Mouse (Mus musculus) erythroid progenitor cell, adult 5-6 weeks (primary cell): ENCODE results near the gene Gnpat. TPM values are rescaled to one million over a fixed set of nuclear protein-coding genes. Genes with fewer than 3 reads are reported as not detected.
"Not testable (repeated sequence)": the region's sequence is repeated elsewhere in the genome, so short reads cannot be mapped to it uniquely, and the experiment has no call there.

Experiments
- ATAC-seq: replicated peaks from 2 replicates; pipeline ENCODE4 v1.8.0; 2016; ENCODE audit warnings: moderate number of reproducible peaks, mild to moderate bottlenecking, moderate TSS enrichment, inconsistent platforms; ENCODE audit not compliant: poor library complexity, low FRiP score, severe bottlenecking
- total RNA-seq, 2 experiments: library from RNA; stranded (forward) in 1 of 2; stranded (reverse) in 1 of 2; fragments of 150-400 nt in 1 of 2; fragments of 186-747, 209-891 nt in 1 of 2; gene quantifications; 2 replicates each; pipeline versions ENCODE4 v1.2.3 to v1.2.4; 2015 to 2017; ENCODE audit warnings: low replicate concordance in 2 of 2

Gene Gnpat
- total RNA-seq, 2 experiments from 2014 or later, result 22.5 to 35.2 TPM

DNA sequence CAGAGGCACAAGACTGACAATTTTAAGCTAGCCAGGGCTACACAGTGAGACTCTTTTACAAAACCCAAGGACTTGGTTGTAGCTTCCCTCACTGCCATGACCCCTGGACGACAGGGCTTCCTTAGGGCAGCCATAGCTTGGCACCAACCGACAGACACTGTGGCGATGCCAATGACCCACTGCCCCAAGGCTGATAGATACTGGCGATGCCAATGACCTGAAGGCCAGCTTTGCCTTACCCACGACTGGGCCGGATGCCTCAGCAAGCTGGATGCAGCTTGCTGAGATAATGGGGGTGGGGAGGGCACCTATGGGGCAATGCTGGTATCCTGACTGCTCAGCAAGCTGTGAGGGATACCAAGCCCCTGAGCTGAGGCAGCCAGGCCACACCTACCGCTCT, 21.9 kb upstream of the Gnpat start:
- ATAC-seq, result no peak

DNA sequence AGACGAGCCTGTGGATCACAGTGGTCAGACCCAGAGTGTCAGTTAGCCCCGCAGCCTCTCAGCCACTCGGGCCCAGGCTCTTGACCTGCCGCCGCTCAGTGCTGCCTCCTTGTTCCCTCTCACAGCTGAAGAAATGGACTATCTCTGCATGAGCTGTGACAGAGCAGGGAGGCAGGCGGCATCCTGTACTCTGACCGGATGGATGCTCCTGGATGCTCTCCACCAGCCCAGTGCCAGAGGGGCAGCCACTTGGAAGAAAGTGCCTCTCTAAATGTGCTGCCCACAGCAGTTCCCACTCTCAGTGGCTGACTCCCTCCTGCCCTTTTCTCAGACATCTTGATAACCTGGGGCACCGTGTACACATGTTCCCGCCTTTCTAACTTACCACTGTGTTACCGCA, 21.1 kb upstream of the Gnpat start:
- ATAC-seq, result peak; percentile 25; the same call in 1 of the 2 replicates

DNA sequence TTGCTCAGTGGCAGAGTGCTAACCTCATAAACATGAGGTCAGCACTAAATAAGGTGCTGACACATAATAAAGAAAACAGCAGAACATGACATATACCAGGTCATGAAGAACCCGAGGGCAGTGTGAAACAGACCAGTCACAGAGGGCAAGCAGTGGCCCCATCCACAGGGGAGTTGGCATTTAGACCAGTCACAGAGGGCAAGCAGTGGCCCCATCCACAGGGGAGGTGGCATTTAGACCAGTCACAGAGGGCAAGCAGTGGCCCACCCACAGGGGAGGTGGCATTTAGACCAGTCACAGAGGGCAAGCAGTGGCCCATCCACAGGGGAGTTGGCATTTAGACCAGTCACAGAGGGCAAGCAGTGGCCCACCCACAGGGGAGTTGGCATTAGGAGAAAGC, 19.9 kb upstream of the Gnpat start:
- ATAC-seq, result not testable (repeated sequence)

DNA sequence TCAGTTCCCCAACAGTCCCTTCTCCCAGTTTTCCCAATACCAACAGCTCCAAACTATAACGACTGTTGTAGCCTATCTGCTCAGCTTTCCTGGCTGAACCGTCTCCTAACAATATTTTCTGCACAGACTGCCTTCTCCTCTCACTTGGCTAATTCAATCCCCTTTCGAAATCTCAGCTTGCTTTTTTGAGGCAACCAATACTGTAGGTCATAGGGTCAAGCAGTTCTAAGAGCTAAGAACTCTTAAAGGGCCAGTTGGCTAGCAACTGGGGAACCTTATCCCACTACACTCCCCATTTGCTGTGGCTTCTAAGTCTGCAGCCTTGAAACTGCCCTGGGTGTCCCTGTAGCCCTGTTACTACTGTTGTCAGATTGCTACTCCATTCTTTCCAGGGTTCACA, 17.7 kb upstream of the Gnpat start:
- no peak for ATAC-seq

DNA sequence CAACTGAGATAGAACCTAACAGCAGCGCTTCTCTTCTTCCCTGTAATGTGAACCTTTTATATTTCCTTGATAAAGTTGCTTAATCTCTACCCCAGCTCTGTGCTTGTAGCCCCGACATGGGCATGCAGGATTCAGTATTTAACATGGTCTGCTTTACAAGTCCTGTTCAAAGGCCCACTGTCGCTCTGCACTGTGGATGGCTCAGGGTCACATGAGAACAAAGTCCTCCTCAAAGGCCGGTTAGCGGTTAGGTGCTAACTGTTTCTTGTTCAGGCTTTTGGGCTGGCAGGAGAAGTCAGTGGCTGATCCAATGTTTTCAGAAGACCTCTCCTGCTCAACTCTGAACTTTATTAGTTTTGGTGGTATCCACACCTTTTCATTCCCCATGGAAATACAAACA, 17.3 kb upstream of the Gnpat start:
- ATAC-seq, result no peak

DNA sequence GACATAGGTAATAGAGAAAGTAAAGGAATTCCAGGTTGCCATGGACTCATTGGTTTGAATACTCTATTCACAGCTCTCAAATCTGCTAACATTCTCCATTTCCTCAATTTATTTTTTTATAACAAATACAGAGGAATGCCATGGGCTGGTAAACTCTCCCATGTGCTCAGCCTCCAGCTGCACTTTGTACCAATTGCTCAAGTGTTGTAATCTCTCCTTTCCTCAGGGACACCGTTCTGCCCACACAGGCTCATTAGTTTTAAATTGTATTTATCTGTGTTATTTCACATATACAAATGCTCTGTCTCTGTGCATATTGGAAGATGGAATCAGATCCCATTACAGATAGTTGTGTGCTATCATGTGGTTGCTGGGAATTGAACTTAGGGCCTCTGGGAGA, 9.3 kb upstream of the Gnpat start:
- no peak for ATAC-seq

DNA sequence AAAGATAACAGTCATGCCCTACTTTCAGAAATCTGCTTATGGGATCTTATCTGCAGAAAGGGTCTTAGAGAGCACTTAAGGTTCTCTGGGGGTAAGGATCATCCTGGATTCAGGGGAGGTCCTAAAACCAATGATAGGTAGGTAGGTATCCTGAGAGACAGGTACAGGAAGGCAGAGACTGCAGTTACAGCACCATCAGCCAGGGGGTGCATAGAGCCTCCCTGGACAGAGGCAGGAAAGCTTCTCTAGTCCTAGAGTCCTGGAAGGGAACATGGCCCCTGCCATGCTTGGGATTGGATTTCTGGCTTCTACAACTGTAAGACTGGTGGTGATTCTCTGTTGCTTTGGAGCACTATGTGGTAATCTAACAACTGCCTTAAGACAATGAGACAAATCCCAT, 3.4 kb upstream of the Gnpat start:
- no peak for ATAC-seq

DNA sequence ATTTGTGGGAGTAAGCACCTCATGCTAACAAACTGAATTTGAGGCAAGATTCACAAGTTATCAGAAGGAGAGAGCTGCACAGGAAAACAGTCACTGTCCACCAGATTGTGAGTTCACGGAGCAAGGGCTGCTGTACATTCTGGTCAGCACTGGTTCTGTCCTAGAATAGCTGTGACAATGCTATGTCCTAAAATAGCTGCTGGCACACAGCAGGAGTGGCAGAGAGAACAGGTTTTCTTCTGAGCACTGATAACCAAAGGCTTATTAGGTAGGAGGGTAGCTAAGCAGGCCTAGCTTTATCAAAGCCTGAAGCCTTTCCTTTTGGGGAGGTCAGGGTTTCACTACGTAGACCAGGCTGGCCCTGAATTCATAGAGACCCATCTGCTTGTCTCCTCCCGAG, 2.6 kb upstream of the Gnpat start:
- ATAC-seq, result no peak

DNA sequence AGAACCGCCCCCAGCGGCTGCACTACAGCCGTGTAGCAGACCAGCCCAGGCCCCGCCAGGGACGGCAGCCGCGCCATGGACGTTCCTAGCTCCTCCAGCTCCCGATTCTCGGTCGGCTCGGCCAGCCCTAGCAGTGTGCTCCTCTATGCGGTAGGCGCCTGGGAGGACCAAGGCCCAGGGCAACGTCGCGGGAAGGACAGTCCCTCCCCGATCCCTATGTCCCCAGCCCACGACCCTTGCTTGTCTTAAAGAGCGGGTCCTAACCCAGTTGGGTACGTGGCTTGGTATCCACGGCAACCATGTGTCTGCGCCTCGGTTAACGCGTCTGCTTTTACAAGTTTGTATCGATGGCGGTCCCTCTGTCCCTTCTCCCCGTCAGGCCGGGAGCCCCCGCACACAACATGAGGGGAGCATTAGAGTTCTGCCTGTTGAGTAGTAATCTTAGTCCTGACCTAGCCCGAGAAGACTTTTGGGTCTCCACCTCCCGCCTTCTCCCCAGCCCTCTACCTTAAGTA, 387 bp downstream of the Gnpat start:
- ATAC-seq, result peak; percentile 39

DNA sequence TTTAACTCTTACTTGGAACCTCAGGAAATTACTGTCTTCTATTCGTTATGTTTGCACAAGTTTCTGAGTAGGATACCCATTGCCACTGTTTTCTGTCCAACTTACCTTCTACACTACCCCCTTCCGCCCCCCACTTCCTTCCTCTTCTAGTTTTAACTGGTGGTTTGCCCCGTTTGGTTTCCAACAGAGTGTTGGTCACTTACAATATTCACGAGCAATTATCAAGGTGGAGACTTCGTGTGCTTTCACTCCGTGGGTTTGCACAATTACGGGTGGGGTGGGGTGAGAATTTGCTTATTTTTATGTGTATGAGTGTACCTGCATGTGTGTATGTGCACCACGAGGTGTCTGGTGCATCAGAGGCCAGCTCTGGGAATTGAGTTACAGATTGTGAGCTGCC, 896 bp downstream of the Gnpat start:
- ATAC-seq, result no peak

DNA sequence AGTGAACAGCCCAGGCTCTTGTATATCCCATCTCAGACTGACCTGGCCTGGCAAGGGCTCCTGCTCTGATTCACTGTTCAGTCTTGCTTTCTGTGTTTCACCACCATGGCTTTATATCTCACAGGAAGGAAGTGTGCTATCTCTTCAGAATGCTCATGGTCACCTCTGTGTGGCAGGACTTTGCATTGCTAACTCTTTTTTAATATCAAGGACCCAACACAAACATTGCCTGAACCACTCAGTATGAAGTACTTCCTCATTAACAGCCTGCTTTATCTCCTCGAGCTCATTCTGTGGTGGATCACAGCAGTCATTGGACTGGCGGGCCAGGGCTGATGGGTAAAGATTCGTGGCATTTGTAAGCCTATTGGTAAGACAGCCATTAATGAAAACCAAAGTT, 3.8 kb downstream of the Gnpat start:
- ATAC-seq, result no peak

DNA sequence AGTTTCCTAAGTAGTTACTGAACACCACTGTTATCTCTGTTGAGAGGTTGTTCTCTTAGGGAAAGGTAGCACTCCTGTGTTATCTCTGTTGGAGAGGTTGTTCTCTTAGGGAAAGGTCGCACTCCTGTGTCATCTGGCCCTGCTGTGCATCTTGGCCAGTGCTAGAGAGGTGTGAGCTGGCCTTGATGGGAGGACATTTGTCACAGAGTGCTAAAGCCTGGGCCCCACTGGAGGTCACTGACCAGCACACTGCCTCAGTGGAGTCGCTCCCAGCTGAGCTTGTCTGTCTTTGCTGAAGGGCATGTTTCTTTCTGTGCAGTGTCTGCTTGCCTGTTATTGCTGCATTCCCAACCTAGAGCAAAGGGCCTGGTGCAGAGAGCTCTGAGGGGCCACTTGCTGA, 4.3 kb downstream of the Gnpat start:
- no peak for ATAC-seq

DNA sequence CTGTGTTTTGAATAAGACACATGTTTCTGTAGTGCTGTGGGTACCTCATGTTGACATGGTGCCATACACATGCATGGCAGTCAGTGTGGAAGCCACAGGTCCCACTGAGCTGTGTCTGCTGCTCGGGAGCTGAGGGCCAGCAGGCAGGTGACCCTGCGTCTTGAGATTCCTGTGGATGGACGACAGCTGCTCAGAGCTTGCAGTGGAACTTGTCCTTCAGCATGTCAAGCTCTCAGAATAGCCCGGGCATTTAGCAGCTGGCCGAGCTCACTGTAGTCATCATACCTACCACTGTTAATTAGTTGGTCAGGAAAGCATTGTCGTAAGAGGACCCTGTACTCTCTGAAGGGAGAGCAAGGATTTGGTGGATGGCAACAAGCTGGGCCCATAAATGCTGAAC, 6.9 kb downstream of the Gnpat start:
- no peak for ATAC-seq

DNA sequence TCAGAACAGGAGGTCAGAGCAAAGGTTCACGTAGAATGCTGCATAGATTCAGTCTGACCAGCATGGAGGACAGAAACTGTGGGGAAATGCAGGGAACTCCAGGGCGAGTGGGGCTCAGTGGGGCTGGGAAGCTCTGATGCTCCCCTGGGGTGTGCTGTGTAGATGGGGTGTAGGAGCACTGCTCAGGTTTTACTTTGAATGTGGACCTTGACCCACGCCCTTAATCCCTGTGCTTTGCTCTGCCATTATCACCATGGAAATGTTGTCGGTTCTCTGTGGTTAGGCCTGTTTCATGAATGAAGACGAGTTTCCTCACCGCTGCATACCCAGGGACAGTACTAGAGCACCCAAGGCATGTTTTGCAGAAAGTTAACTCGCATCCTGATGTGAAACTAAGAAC, 8.6 kb downstream of the Gnpat start:
- ATAC-seq, result no peak

DNA sequence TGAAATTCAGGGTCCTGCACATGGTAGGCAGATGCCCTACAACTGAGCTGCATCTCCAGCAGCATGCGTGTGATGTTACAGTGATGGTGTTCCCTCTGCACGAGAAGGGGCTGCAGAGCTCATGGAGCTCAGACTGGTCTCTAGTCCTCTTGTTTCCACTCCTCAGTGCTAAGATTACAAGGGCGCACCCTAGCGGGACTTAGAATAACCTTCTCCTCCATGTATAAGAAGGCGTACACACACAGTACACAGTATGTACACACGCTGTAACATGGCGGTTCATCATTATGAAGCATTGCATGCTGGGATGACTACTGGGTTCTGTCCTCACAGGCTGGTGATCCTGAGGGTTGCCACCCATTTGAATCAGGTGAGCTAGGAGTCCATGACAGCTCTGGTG, 9.2 kb downstream of the Gnpat start:
- ATAC-seq, result no peak

DNA sequence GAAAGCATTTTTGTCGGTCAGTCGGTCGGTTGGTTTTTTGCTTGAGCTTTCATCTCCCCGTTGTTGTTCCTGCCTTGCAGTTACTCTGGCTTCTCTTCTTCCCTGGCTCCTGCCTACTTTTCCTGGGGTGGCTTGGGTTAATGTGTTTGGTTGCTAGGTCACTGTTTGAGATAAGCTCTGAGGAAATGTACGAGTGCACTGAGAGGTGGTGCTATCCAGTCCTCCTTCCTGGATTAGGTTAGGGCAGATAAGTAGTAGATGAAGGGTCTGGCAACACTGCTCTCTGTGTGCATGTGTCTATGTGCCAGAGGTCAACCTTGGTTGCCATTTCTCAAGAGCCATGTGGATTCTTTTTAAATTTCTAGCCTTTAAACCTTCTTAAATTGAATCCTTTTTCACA, 9.9 kb downstream of the Gnpat start:
- ATAC-seq, result no peak

DNA sequence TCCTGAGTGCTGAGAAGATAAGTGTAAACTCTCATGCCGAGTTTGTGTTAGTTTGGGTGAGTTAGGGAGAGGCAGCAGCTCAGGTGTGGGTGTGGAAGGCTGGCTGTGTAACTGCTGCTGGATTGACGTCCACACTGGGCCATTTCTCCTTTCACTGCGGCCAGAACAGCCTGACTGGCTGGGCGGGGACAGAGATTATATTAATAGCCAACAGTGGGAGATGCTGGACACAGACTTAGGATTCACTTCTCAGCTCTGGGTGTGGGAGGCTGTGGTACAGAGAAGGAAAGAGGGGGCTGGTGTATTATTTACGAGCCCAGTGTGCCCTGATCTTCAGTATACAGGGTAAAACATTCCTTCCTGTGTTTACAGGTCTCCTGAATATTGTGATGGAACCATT, 15.3 kb downstream of the Gnpat start:
- no peak for ATAC-seq

DNA sequence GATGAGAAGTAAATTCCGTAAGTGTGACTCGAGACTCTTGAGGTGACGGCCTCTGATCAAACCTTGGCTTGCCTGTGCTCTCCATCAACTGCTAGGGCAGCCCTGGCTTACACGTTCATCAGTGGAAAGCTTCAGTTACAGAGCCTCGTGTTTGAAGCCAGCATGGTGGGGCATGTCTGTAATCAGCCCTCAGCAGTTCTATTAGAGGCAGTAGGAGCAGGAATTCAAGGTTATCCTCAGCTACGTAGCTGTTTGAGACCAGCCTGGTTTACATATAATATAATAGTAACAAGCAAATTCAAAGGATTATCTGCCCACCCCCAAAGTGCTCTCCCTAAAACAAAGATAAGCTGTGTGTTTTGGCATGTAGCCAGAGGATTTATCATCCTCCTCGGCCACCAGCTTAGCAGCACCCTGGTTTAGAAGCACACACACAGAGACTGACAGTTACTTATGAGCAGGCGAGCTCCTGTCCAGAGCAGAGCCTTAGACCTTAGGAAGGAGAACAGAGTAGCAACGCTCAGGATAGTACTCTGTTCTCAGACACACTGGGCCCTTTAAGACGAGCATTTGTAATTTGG, 16.2 kb downstream of the Gnpat start:
- peak; percentile 40; the same call in 1 of the 2 replicates for ATAC-seq

DNA sequence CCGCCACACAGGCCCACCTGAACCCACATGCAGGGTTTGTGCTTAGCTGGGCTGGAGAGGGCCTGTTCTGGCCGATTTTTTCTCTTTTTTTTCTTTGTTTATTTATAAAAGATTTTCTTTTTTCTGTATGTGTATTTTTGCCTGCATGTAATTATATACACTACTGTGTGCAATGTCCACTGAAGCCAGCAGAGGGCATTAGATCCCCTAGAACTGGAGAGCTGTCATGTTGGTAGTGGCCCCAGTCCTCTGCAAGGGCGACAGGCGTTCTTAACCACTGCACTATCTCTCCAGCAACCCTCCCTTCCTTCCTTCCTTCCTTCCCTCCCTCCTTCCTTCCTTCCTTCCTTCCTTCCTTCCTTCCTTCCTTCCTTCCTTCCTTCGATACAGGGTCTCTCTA, 25.6 kb downstream of the Gnpat start:
- ATAC-seq, result no peak

DNA sequence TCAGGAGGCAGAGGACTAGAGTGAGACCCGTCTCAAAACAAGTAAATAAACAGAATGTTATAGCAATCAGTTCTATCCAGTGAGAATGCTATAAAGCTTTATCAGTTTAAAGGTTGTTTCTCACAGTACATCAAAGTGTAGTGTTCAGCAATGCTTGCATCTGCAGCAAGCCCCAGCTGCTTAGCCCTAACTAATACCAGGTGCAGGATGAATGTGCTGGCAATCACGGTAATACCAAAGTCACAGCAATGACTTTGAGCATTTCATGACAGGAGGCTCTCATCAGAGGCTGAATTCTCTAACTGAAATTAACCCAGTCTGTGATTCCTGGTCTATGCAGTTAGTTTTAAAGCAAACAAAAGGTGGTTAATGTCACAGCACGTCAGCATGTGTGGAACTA, 29.8 kb downstream of the Gnpat start:
- ATAC-seq, result no peak

DNA sequence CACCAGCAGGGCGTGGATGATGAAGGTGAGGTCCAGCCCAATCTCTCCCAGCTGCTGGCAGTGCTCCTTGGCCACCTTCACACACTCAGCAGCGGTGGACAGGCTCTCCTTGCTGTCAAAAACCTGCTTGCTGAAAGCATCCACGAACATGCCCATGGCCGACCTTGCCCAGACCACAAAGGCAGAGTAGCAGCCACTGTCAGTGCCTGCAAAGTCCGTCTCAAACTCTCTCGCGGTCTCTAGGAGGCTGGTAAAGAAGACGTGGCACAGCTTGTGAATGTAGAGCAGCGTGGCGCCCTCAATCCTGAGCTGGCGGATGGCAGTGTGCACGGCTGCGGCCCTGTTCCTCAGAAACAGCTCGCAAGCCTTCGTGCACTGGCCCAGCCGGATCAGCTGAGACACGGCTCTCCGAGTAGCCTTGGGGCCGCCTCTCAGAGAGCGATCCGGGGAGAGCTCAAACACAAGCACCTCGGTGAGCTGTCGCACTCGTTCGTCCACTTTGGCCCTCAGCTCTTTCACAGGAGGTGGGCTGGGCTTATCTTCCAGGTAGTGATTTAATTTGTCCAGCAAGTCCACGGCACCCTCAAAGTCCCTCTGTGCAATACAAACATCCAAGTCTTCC, 33.3 kb downstream of the Gnpat start:
- no peak for ATAC-seq
